Mouse (Mus musculus): ENCODE measurements around the gene Gm10310.
"Not testable (repeated sequence)": the region's sequence is repeated elsewhere in the genome, so short reads cannot be mapped to it uniquely, and the experiment has no call there.

The Gm10310 gene

GRCm38 (mm10) chr10:129984962-129985361, at the start of gene Gm10310:
TSS of gene Gm10310 (minus strand) at chr10:129985062.
- DNase-seq = not testable (repeated sequence)

GRCm38 (mm10) chr10:130030048-130030447, 45.2 kb upstream of the Gm10310 start, which contains the start of gene Olfr821:
TSS of gene Olfr821 (plus strand) at chr10:130030348.
- no peak for DNase-seq

- DNase-seq = no peak
These were observed 27.5 kb upstream of the Gm10310 start, which contains the start of gene Olfr820 for GRCm38 (mm10) chr10:130012321-130012720. TSS of gene Olfr820 (plus strand) at chr10:130012621.

- not testable (repeated sequence) for DNase-seq
These were observed 20.5 kb upstream of the Gm10310 start for GRCm38 (mm10) chr10:130005366-130005765.

GRCm38 (mm10) chr10:130004104-130004503, 19.2 kb upstream of the Gm10310 start:
- not testable (repeated sequence) for DNase-seq

GRCm38 (mm10) chr10:129981867-129982266, 3.0 kb downstream of the Gm10310 start:
- DNase-seq = not testable (repeated sequence)

- not testable (repeated sequence) for DNase-seq
These were observed 8.8 kb downstream of the Gm10310 start, which contains the start of gene Olfr247 for GRCm38 (mm10) chr10:129976040-129976439. TSS of gene Olfr247 (minus strand) at chr10:129976140.

- not testable (repeated sequence) for DNase-seq
These were observed 11.9 kb downstream of the Gm10310 start for GRCm38 (mm10) chr10:129972994-129973393.

- not testable (repeated sequence) for DNase-seq
These were observed 17.7 kb downstream of the Gm10310 start, which contains the start of gene Olfr819 for GRCm38 (mm10) chr10:129967166-129967565. TSS of gene Olfr819 (minus strand) at chr10:129967266.

- not testable (repeated sequence) for DNase-seq
These were observed 18.6 kb downstream of the Gm10310 start for GRCm38 (mm10) chr10:129966232-129966631.

GRCm38 (mm10) chr10:129949000-129949399, 35.9 kb downstream of the Gm10310 start, which contains the start of gene Olfr818:
TSS of gene Olfr818 (minus strand) at chr10:129949100.
- no peak for DNase-seq
